Mouse (Mus musculus) hindbrain, embryonic 15.5 days (tissue): ENCODE measurements around the gene Hyou1. TPM values are rescaled to one million over a fixed set of nuclear protein-coding genes. Genes with fewer than 3 reads are reported as not detected.
"Not testable (repeated sequence)": the region's sequence is repeated elsewhere in the genome, so short reads cannot be mapped to it uniquely, and the experiment has no call there.

Experiments used
- ATAC-seq: fragments of 200-750 bp; cut with Nextera tagmentation; 2 replicates; pipeline ENCODE4 v1.8.0; 2017; ENCODE audit warnings: low read depth, moderate number of reproducible peaks, moderate TSS enrichment; ENCODE audit not compliant: low FRiP score
- H3K27ac ChIP-seq: fragments of 300-500 bp; sonication (generic); replicated peaks from 2 replicates; pipeline ENCODE4 v1.5.1; 2015; ENCODE audit warnings: mild to moderate bottlenecking, inconsistent platforms
- H3K27me3 ChIP-seq: fragments of 300-500 bp; sonication (generic); 2 replicates; pipeline ENCODE4 v1.6.1; 2015; ENCODE audit warnings: control low read depth, inconsistent platforms
- H3K36me3 ChIP-seq: fragments of 300-500 bp; sonication (generic); 2 replicates; pipeline ENCODE4 v1.6.1; 2015; ENCODE audit warnings: control low read depth, inconsistent platforms
- H3K4me1 ChIP-seq: fragments of 300-500 bp; sonication (generic); replicated peaks from 2 replicates; pipeline ENCODE4 v1.6.1; 2015; ENCODE audit warnings: control low read depth, inconsistent platforms
- H3K4me2 ChIP-seq: fragments of 300-500 bp; sonication (generic); 2 replicates; pipeline ENCODE4 v1.6.1; 2015; ENCODE audit warnings: moderate library complexity, mild to moderate bottlenecking, inconsistent platforms
- H3K4me3 ChIP-seq: fragments of 300-500 bp; sonication (generic); 2 replicates; pipeline ENCODE4 v1.5.1; 2015; ENCODE audit warnings: mild to moderate bottlenecking, inconsistent platforms
- H3K9ac ChIP-seq: fragments of 300-500 bp; sonication (generic); 2 replicates; pipeline ENCODE4 v1.6.1; 2015; ENCODE audit warnings: inconsistent platforms
- H3K9me3 ChIP-seq: fragments of 300-500 bp; sonication (generic); 2 replicates; pipeline ENCODE4 v1.6.1; 2016; ENCODE audit warnings: control low read depth, inconsistent platforms
- WGBS: fragments of 180-500 bp; shearing (Covaris S2); methylation state at CpG from one replicate; pipeline ENCODE4 v1.1.7; 2015; 5-methylcytosine and 5-hydroxymethylcytosine counted together
- polyA plus RNA-seq: library from polyadenylated mRNA; unstranded; fragments of >200 nt; fragmentation: Nextera tagmentation; extraction: Ambion mirVana; gene quantifications from 2 replicates; pipeline ENCODE4 v1.2.1, GENCODE M21; 2015

Hyou1 gene
- polyA plus RNA-seq, 1 experiment from 2014 or later = 27.6 TPM

DNA sequence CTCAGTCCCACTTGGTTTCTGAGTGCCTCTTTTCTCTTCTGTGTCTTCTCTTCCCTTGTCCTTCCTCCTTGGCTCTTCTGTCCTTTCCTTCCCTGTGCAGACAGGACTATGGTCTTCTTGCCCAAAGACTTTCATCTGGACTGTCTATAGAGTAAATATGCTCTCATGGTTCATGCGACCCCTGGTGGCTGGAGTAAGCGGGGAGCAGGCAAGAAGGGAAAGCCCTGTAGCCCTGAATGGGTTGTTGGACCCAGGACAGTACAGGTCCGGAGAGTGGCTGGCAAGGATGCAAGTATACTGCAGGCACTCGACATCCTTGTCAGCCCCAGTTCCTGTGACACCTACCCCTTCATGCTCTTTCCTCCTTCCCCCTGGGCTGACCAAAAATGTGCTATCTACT, 12.2 kb downstream of the Hyou1 start:
- ATAC-seq = no peak
- 30% methylated on average over 4 of the region's 4 CpGs for WGBS
- Histone ChIP-seq H3K4me2 (no peak overlapping the region), H3K36me3 (peaks cover 52% of the 10 kb centered on the region), H3K9me3 (no peaks in the 10 kb centered on the region), H3K4me1 (peaks cover 7% of the 10 kb centered on the region), H3K4me3 (no peak overlapping the region), H3K27ac (no peak overlapping the region), H3K9ac (no peak overlapping the region), H3K27me3 (no peaks in the 10 kb centered on the region)

DNA sequence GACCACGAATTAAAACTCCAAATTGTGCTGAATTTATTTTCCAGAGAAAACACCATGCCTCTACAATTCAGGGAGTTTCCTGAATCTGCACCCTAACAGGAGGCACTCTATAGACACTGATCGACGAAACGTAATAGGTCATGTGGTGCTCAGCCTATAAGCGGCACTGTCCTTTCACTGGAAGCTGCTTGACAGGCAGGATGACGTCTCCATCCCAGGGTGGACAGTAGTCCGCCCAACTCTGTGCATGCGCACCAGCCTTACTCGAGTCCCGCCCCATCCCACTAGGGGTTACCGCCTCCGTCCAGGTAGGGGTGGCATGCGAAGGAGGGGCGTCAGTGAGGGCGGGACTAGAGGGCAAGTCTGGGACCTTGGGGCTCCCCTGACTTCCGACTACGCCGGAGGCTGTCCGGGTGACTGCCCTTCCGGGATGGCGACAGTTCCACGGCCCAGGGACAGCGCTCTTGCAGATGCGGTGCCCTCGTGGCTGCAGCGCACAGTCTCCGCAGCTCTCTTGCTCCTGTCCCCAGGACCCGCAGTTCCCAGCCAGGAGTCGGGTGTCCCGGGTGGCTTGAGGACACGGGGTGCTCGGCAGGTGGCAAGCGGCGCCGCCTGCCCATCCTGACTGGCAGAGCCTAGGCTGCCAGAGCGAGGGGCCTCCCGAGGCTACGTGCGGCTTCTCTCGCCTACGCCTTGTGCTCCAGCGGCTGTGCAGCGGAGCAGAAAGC, 17.6 kb downstream of the Hyou1 start, which contains the start of gene Slc37a4:
Gene Slc37a4, plus strand, starts transcription at position 169 of the 728 bp plus-strand sequence.
- Histone ChIP-seq H3K4me3 (peak within 1 kb of the TSS; percentile 70), H3K4me2 (peak within 1 kb of the TSS; percentile 64), H3K9ac (peak within 1 kb of the TSS; percentile 71), H3K36me3 (peaks cover 19% of the 10 kb centered on the region), H3K9me3 (no peaks in the 10 kb centered on the region), H3K4me1 (peaks cover 38% of the 10 kb centered on the region), H3K27ac (peak within 1 kb of the TSS; percentile 91), H3K27me3 (no peaks in the 10 kb centered on the region)
- under 1% methylated on average over 43 of the region's 43 CpGs for WGBS
- peak; percentile 99 for ATAC-seq

- no peak for ATAC-seq
- H3K9me3 ChIP-seq = no peaks in the 10 kb centered on the region
- peak overlapping the region; percentile 70 for H3K4me3 ChIP-seq
- peak overlapping the region; percentile 64 for H3K4me2 ChIP-seq
- WGBS = 12% methylated on average over 4 of the region's 4 CpGs
- peaks cover 31% of the 10 kb centered on the region for H3K36me3 ChIP-seq
- H3K27me3 ChIP-seq = no peaks in the 10 kb centered on the region
- peak overlapping the region; percentile 91 for H3K27ac ChIP-seq
- H3K9ac ChIP-seq = peak overlapping the region; percentile 71
- H3K4me1 ChIP-seq = peaks cover 38% of the 10 kb centered on the region
These were observed 18.8 kb downstream of the Hyou1 start for GRCm38 (mm10) chr9:44398087-44398486.

DNA sequence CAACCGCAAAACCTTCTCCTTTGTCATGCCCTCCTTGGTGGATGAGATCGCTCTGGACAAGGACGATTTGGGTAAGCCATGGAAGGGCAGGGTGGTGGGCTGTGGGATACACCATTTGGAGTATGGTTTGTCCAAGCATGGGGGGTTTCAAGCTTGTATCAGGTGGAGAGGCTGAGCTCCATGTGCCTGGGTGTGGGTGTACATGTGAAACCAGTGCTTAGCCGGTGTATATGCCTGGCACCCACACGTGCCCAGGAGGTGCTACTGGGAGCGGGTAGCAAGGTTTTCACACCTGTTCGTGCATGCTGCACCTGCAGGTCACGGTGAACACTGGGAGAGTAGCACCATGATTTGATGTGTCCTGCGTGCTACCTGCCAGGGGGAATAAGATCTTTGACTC, 19.3 kb downstream of the Hyou1 start:
- Histone ChIP-seq H3K9ac (peak overlapping the region; percentile 71), H3K4me3 (peak overlapping the region; percentile 70), H3K27ac (peak overlapping the region; percentile 91), H3K27me3 (no peaks in the 10 kb centered on the region), H3K4me2 (peak overlapping the region; percentile 64), H3K4me1 (peaks cover 38% of the 10 kb centered on the region), H3K36me3 (peaks cover 35% of the 10 kb centered on the region), H3K9me3 (no peaks in the 10 kb centered on the region)
- no peak for ATAC-seq
- 78% methylated on average over 9 of the region's 9 CpGs for WGBS

DNA sequence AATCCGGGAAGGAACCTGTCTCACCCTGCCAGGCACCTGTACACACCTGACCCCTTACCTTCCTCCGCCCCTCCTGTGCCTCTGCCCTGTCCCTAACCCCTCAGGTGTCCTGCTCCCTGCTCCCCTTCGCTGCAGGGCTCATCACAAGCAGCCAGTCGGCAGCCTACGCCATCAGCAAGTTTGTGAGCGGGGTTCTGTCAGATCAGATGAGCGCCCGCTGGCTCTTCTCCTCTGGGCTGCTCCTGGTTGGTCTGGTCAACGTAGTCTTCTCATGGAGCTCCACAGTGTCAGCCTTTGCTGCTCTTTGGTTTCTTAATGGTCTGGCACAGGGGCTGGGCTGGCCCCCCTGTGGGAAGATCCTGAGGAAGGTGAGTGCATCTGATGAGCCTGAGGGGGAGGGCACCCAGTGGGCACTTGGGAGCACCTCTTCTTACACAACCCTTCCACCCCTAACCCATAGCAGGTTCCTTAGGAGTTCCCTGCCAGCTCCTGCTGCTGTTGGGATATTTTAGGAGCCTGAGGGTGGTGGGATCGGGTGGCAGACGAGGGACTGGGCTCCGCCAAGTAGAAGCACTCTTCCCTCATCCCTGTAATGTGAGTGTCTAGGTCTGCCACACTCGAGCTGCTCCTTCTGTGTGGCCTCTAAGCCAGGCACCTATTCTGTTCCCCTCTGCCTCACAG, 20.0 kb downstream of the Hyou1 start:
- 83% methylated on average over 13 of the region's 13 CpGs for WGBS
- peaks cover 38% of the 10 kb centered on the region for H3K4me1 ChIP-seq
- no peaks in the 10 kb centered on the region for H3K9me3 ChIP-seq
- H3K27ac ChIP-seq = no peak overlapping the region
- H3K4me2 ChIP-seq = peak overlapping the region; percentile 64
- H3K4me3 ChIP-seq = peak overlapping the region; percentile 70
- H3K9ac ChIP-seq = peak overlapping the region; percentile 71
- no peaks in the 10 kb centered on the region for H3K27me3 ChIP-seq
- ATAC-seq = no peak
- H3K36me3 ChIP-seq = peaks cover 42% of the 10 kb centered on the region

DNA sequence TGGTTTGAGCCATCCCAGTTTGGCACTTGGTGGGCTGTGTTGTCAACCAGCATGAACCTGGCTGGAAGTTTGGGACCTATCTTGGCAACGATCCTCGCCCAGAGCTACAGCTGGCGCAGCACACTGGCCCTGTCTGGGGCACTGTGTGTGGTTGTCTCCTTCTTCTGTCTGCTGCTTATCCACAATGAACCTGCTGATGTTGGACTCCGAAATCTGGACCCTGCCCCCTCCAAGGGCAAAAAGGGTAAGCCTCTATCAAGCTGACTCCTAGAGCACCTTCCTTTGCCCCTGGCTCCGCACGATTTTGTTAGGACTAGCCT, 20.5 kb downstream of the Hyou1 start:
- WGBS = 84% methylated on average over 6 of the region's 6 CpGs
- Histone ChIP-seq H3K4me2 (peak overlapping the region; percentile 64), H3K4me3 (no peak overlapping the region)

DNA sequence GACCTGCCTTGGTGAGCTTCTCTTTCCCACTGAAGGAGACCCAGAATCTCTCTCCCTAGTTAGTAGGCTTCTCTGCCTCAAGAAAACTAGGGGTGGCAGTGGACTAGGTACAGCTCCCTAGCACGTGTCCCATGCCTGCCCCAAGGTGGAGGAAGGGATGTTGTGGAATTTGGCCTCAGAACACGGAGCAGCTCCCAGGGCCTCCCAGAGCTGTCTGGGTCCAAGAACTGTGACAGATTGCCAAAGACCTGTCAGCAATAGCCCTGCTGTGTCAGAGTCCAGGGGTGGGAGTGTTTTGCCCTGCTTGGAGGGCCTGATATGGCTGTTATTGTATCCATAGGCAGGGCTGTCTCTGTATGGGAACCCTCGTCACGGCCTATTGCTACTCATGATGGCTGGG, 21.8 kb downstream of the Hyou1 start:
- 84% methylated on average over 4 of the region's 4 CpGs for WGBS
- peaks cover 53% of the 10 kb centered on the region for H3K36me3 ChIP-seq
- H3K27ac ChIP-seq = no peak overlapping the region
- peaks cover 51% of the 10 kb centered on the region for H3K4me1 ChIP-seq
- no peak overlapping the region for H3K9ac ChIP-seq
- no peaks in the 10 kb centered on the region for H3K9me3 ChIP-seq
- H3K27me3 ChIP-seq = no peaks in the 10 kb centered on the region
- H3K4me3 ChIP-seq = no peak overlapping the region
- no peak overlapping the region for H3K4me2 ChIP-seq
- ATAC-seq = no peak

More for the DNA sequence above, 20.5 kb downstream of the Hyou1 start:
- peaks cover 41% of the 10 kb centered on the region for H3K4me1 ChIP-seq
- no peaks in the 10 kb centered on the region for H3K9me3 ChIP-seq
- ATAC-seq = no peak
- H3K27ac ChIP-seq = no peak overlapping the region
- H3K27me3 ChIP-seq = no peaks in the 10 kb centered on the region
- H3K36me3 ChIP-seq = peaks cover 47% of the 10 kb centered on the region
- no peak overlapping the region for H3K9ac ChIP-seq

GRCm38 (mm10) chr9:44405011-44405410, 25.7 kb downstream of the Hyou1 start:
- Histone ChIP-seq H3K9me3 (no peaks in the 10 kb centered on the region), H3K36me3 (peaks cover 65% of the 10 kb centered on the region), H3K4me3 (no peak overlapping the region), H3K27ac (no peak overlapping the region), H3K9ac (no peak overlapping the region), H3K4me1 (peaks cover 38% of the 10 kb centered on the region), H3K4me2 (0 out of 2 replicates have a peak overlapping the region, but pooled peaks have one; percentile 78), H3K27me3 (no peaks in the 10 kb centered on the region)
- no peak for ATAC-seq
- WGBS = 87% methylated on average over 3 of the region's 3 CpGs

GRCm38 (mm10) chr9:44406906-44407751, 27.8 kb downstream of the Hyou1 start, which contains the start of the genes Rps25 and Trappc4:
TSS of gene Rps25 (plus strand) at chr9:44407139.
TSS of gene Trappc4 (minus strand) at chr9:44407600.
- peaks cover 34% of the 10 kb centered on the region for H3K4me1 ChIP-seq
- H3K36me3 ChIP-seq = peaks cover 67% of the 10 kb centered on the region
- peak within 1 kb of the TSS; percentile 96 for H3K27ac ChIP-seq
- peak within 1 kb of the TSS; percentile 78 for H3K4me2 ChIP-seq
- no peaks in the 10 kb centered on the region for H3K27me3 ChIP-seq
- under 1% methylated on average over 51 of the region's 51 CpGs for WGBS
- no peaks in the 10 kb centered on the region for H3K9me3 ChIP-seq
- H3K9ac ChIP-seq = peak within 1 kb of the TSS; percentile 58
- peak; percentile 97 for ATAC-seq
- H3K4me3 ChIP-seq = peak within 1 kb of the TSS; percentile 90

DNA sequence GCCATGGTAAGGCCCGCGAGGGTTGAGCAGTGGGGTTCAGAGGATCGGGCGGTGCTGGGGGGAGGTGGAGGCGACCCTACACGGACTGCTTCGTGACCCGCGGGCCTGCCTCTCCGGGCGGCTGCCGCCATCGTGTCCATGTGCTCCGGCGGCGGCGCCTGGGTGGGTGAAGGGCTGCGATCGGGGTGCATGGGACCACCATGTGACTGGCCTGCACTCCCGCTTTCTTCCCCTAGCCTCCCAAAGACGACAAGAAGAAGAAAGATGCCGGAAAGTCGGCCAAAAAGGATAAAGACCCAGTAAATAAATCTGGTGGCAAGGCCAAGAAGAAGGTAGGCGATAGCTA, 28.4 kb downstream of the Hyou1 start:
- ATAC-seq = no peak

DNA sequence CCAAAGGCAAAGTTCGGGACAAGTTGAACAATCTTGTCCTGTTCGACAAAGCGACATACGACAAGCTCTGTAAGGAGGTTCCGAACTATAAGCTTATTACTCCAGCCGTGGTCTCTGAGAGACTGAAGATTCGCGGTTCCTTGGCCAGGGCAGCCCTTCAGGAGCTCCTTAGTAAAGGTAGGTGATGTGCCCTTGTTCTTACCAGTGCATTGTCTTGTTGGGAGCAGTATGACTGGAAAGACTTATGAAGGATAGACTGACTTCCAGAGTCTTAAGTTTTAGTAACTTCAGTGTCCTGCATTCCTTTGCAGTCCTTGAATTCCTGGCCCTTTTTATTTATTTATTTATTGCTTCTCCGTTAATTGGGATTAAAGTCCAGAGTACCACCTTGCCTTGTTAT, 29.4 kb downstream of the Hyou1 start:
- Histone ChIP-seq H3K4me2 (peak overlapping the region; percentile 78), H3K36me3 (peaks cover 67% of the 10 kb centered on the region), H3K4me1 (peaks cover 34% of the 10 kb centered on the region), H3K4me3 (peak overlapping the region; percentile 90)
- not testable (repeated sequence) for H3K9ac ChIP-seq, H3K9me3 ChIP-seq, H3K27me3 ChIP-seq, H3K27ac ChIP-seq, ATAC-seq
- 85% methylated on average over 9 of the region's 9 CpGs for WGBS

More for the DNA sequence above, 28.4 kb downstream of the Hyou1 start:
- H3K27me3 ChIP-seq = no peaks in the 10 kb centered on the region
- H3K9ac ChIP-seq = peak overlapping the region; percentile 58
- no peaks in the 10 kb centered on the region for H3K9me3 ChIP-seq
- peak overlapping the region; percentile 78 for H3K4me2 ChIP-seq
- H3K4me3 ChIP-seq = peak overlapping the region; percentile 90
- peaks cover 34% of the 10 kb centered on the region for H3K4me1 ChIP-seq
- peak overlapping the region; percentile 96 for H3K27ac ChIP-seq
- H3K36me3 ChIP-seq = peaks cover 67% of the 10 kb centered on the region
- whole genome bisulfite sequencing = under 1% methylated on average over 24 of the region's 24 CpGs
